Mouse (Mus musculus) liver, postnatal 0 days (tissue): ENCODE data around the gene Trp53rkb.

ENCODE experiments used
- CTCF ChIP-seq: sonication (generic); IDR thresholded peaks from 2 replicates; pipeline ENCODE4 v1.5.1; 2016; ENCODE audit warnings: antibody characterized with exemption, low read depth
- EP300 ChIP-seq: IDR thresholded peaks from 2 replicates; pipeline ENCODE4 v1.6.1; 2016; ENCODE audit warnings: antibody characterized with exemption, low read depth, mild to moderate bottlenecking

GRCm38 (mm10) chr2:166820844-166821243, 28.5 kb downstream of the Trp53rkb start:
- TF ChIP-seq CTCF (no peak), EP300 (no peak)
